ENCODE assay signal across 30 mouse cellular contexts in the genomic region with DNA sequence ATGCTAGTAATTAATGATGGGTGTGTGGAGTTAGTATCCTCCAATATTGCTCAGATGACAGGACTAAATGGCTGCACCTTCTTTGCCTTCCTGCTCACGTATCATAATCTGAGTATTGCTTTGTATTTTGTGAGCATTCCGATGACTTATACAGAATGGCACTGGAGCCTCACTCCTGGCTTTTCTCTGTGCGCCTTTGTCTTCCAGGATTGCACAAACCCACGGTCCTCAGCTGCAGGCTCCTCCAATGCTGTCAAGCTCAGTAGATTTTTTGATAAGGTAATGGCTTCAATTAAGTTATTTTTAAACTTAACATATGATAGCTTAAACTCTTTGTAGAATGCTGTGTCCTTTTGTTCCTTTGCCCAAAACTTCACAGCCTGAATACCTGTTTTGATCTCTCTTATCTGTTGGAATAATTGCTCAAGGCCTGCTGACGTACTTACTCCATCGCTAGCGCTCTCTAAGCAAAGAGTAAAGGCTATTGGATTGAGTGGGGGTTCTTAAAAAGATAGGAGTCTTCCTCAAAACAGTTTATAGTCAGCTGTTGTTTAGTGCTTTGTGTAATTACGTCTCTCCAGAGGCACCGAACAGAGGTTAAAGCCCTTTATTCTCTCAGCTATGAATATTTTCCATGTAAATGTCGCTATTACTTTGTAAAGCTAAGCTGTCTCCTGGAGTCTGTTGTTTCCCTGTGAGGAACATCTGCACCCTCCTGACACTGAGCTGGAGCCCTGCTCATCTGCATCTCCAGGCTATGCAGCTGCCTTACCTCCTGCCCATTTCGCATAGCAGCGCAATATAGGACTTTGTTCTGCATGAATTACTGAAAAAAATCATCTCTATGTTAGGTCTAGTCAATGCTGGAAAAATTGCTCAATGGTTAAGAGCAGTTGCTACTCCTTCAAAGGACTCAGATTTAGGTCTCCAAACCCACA. TPM values are rescaled to one million over a fixed set of nuclear protein-coding genes. Genes with fewer than 3 reads are reported as not detected.
DNase-seq lines count a peak whose midpoint lies in the region; ATAC-seq and TF ChIP-seq lines count a peak whose summit lies in the region.
"Had no signal": no experiment of that assay in that cellular context is flagged by ENCODE, and none has a peak within 500 bp of the region (broad histone marks: within the 10 kb centered on the region; RNA-seq: fewer than 3 reads in every experiment).

No protein-coding gene starts in this region.

- 36% methylated on average over 12 of the region's 12 CpGs for WGBS in liver, adult 2 months
- WGBS in liver, embryonic 11.5 days = 89% methylated on average over 12 of the region's 12 CpGs

- peaks cover 7% of the 10 kb centered on the region; the same call in 1 of the 2 replicates for H3K36me3 ChIP-seq in liver, adult 2 months (ENCODE audit: control insufficient read depth, insufficient read depth, low read length)
- peaks cover 4% of the 10 kb centered on the region for H3K36me3 ChIP-seq in liver, embryonic 11.5 days (ENCODE audit: control insufficient read depth, insufficient read depth, low read length)
- H3K36me3 ChIP-seq: hindbrain, embryonic 15.5 days; lung, embryonic 15.5 days had no signal

- peak overlapping the region; percentile 84 for H3K27ac ChIP-seq in liver, adult 2 months (replicated peaks; ENCODE audit: insufficient read depth, low read depth, low read length)
- no peak overlapping the region for H3K27ac ChIP-seq in liver, embryonic 11.5 days (ENCODE audit: low read depth, low read length)
- H3K27ac ChIP-seq: embryonic facial prominence, embryonic 12.5 days; hindbrain, embryonic 10.5 days; hindbrain, embryonic 15.5 days; liver, embryonic 15.5 days; lung, embryonic 15.5 days; neural tube, embryonic 12.5 days had no signal

- ATAC-seq in liver, embryonic 11.5 days (replicated peaks; ENCODE audit: low FRiP score) = no peak
- ATAC-seq in inflammation-experienced regulatory T-cells, adult 6 months = no peak

- peaks cover 18% of the 10 kb centered on the region for H3K4me1 ChIP-seq in liver, adult 2 months (ENCODE audit: control insufficient read depth, insufficient read depth, low read length)
- 0 out of 2 replicates have a peak, but pooled peaks cover 3% of the 10 kb centered on the region for H3K4me1 ChIP-seq in liver, embryonic 11.5 days (replicated peaks; ENCODE audit: control insufficient read depth, insufficient read depth, low read length)
- H3K4me1 ChIP-seq: hindbrain, embryonic 15.5 days; liver, embryonic 15.5 days; lung, embryonic 15.5 days; neural tube, embryonic 12.5 days had no signal

- H3K9ac ChIP-seq in liver, adult 2 months (ENCODE audit: low read depth, low read length) = no peak overlapping the region
- H3K9ac ChIP-seq in liver, embryonic 11.5 days (ENCODE audit: low read depth, low read length) = no peak overlapping the region
- H3K9ac ChIP-seq: embryonic facial prominence, embryonic 12.5 days; hindbrain, embryonic 15.5 days; liver, embryonic 15.5 days; lung, embryonic 15.5 days; neural tube, embryonic 12.5 days had no signal

- H3K9me3 ChIP-seq in liver, embryonic 11.5 days (ENCODE audit: control insufficient read depth, low read length) = no peaks in the 10 kb centered on the region
- H3K9me3 ChIP-seq: embryonic facial prominence, embryonic 12.5 days; hindbrain, embryonic 15.5 days; liver, embryonic 15.5 days; lung, embryonic 15.5 days; neural tube, embryonic 12.5 days had no signal

- TF ChIP-seq POLR2A in liver, adult 2 months (IDR thresholded peaks at IDR 0.05; ENCODE audit: extremely low read depth, insufficient read depth, low read length) = no peak

- DNase-seq in adrenal gland, adult (ENCODE audit: inconsistent age in 2 of 2, low spot score in 1 of 2) = peak; percentile 18 to 53
- no peak for DNase-seq in adrenal gland, postnatal 10 days
- DNase-seq in liver, adult 2 months (ENCODE audit: extremely low read depth, low read depth, low spot score) = peak; percentile 96
- DNase-seq in liver, embryonic 11.5 days (ENCODE audit: low spot score) = no peak
- peak; percentile 25 for DNase-seq in testis, postnatal 10 days (ENCODE audit: low spot score)
- no peak for DNase-seq in testis, postnatal 14 days (ENCODE audit: low spot score)
- DNase-seq: adrenal gland, postnatal 14 days; cerebellum, adult 11-12 months; cerebellum, adult 9-11 months; embryo, embryonic 11 days; heart, postnatal 14 days; kidney, adult 2 months; kidney, postnatal 36 days; layer of hippocampus, postnatal 36 days; left cerebral cortex, postnatal 4 days; midbrain, embryonic 14.5 days; right cerebral cortex, adult 18-20 months; right cerebral cortex, postnatal 4 days; thymus, postnatal 14 days had no signal

- no peak overlapping the region for H3K4me2 ChIP-seq in liver, embryonic 11.5 days
- H3K4me2 ChIP-seq: embryonic facial prominence, embryonic 12.5 days; hindbrain, embryonic 15.5 days; liver, embryonic 15.5 days; lung, embryonic 15.5 days; neural tube, embryonic 12.5 days had no signal

- no peak for TF ChIP-seq CTCF in liver, adult 2 months (IDR thresholded peaks at IDR 0.05; ENCODE audit: low read depth, low read length)

- H3K4me3 ChIP-seq in liver, adult 2 months (ENCODE audit: insufficient read depth, low read depth, low read length) = no peak overlapping the region
- H3K4me3 ChIP-seq in liver, embryonic 11.5 days (ENCODE audit: low read depth, low read length) = no peak overlapping the region
- H3K4me3 ChIP-seq: embryonic facial prominence, embryonic 12.5 days; hindbrain, embryonic 10.5 days; hindbrain, embryonic 15.5 days; liver, embryonic 15.5 days; lung, embryonic 15.5 days; myocyte; neural tube, embryonic 12.5 days had no signal

- H3K79me2 ChIP-seq in liver, adult 2 months (ENCODE audit: control insufficient read depth, insufficient read depth, low read length) = no peaks in the 10 kb centered on the region

- H3K27me3 ChIP-seq in liver, adult 2 months (ENCODE audit: control insufficient read depth, insufficient read depth, low read length) = no peaks in the 10 kb centered on the region
- H3K27me3 ChIP-seq in liver, embryonic 11.5 days (replicated peaks; ENCODE audit: control insufficient read depth, insufficient read depth, low read length) = no peaks in the 10 kb centered on the region
- H3K27me3 ChIP-seq: CH12.LX; embryonic facial prominence, embryonic 12.5 days; hindbrain, embryonic 15.5 days; liver, embryonic 15.5 days; lung, embryonic 15.5 days; neural tube, embryonic 12.5 days had no signal

RNA-seq across cellular contexts. Expression of gene Hgd, which starts 12.6 kb away (rescaled TPM):
- 10 to 100 TPM; 20.0 to 33.9 TPM for total RNA-seq in adrenal gland, postnatal 10 days (2021)
- total RNA-seq in liver, adult 2 months (2014; rRNA removed) = 871 and 874 TPM in 2 replicates
- 457 and 554 TPM in 2 replicates for polyA plus RNA-seq in liver, adult 2 months (2012; rRNA removed)
- 13.6 and 13.7 TPM in 2 replicates for polyA plus RNA-seq in liver, embryonic 11.5 days (2014; fragmentation: Nextera tagmentation; extraction: Ambion mirVana)
- not detected for polyA plus RNA-seq in inflammation-experienced regulatory T-cells, adult 6 months (2017; shearing (Covaris generic))
- total RNA-seq: CH12.LX; heart, adult 8-10 months; layer of hippocampus, postnatal 36 days; left cerebral cortex, postnatal 4 days; megakaryocyte progenitor cell, adult 5-6 weeks had no signal
- polyA plus RNA-seq: hindbrain, embryonic 10.5 days; neural tube, embryonic 12.5 days had no signal

RNA-seq across cellular contexts. Expression of gene Rabl3, which starts 27.7 kb away (rescaled TPM):
- 10 to 100 TPM; 11.1 to 13.1 TPM for total RNA-seq in adrenal gland, postnatal 10 days (2021)
- 10.4 and 10.7 TPM in 2 replicates for total RNA-seq in liver, adult 2 months (2014; rRNA removed)
- 2.8 and 3.5 TPM in 2 replicates for polyA plus RNA-seq in liver, adult 2 months (2012; rRNA removed)
- polyA plus RNA-seq in liver, embryonic 11.5 days (2014; fragmentation: Nextera tagmentation; extraction: Ambion mirVana) = 29.6 and 33.5 TPM in 2 replicates
- polyA plus RNA-seq in inflammation-experienced regulatory T-cells, adult 6 months (2017; shearing (Covaris generic)) = 10 to 100 TPM; 12.6 to 14.2 (median 13.2) TPM

RNA-seq across cellular contexts. Expression of gene Gtf2e1, which starts 27.8 kb away (rescaled TPM):
- total RNA-seq in adrenal gland, postnatal 10 days (2021) = 10 to 100 TPM; 13.8 to 14.2 TPM
- total RNA-seq in liver, adult 2 months (2014; rRNA removed) = 7.2 and 8.3 TPM in 2 replicates
- 5.0 and 5.5 TPM in 2 replicates for polyA plus RNA-seq in liver, adult 2 months (2012; rRNA removed)
- 29.2 and 34.0 TPM in 2 replicates for polyA plus RNA-seq in liver, embryonic 11.5 days (2014; fragmentation: Nextera tagmentation; extraction: Ambion mirVana)
- polyA plus RNA-seq in inflammation-experienced regulatory T-cells, adult 6 months (2017; shearing (Covaris generic)) = 10 to 100 TPM; 11.2 to 16.2 (median 14.4) TPM

Comparison
In these comparisons a context has a peak if more than half of its experiments do, and no peak if none do; other contexts are left out.
1. DNase-seq: peak in adrenal gland, adult (2 of 2), liver, adult 2 months (single experiment) and testis, postnatal 10 days (single experiment); none in adrenal gland, postnatal 10 days (single experiment), liver, embryonic 11.5 days (single experiment) and testis, postnatal 14 days (single experiment).
2. RNA of gene Hgd, which starts 12.6 kb away (polyA plus RNA-seq): 457 to 554 TPM in liver, adult 2 months; 13.6 to 13.7 TPM in liver, embryonic 11.5 days and not detected in inflammation-experienced regulatory T-cells, adult 6 months; every median in the first group is over 10 times any median in the second.